Mouse (Mus musculus) forelimb bud, embryonic 11.5 days (tissue): ENCODE results near the gene Rgs3.
A peak's percentile ranks its signal among the peaks of the same experiment; 100 is the strongest.

ENCODE experiments used
- DNase-seq: peaks from one replicate; pipeline ENCODE4 v3.0.0-alpha.2; 2012; ENCODE audit warnings: low read depth, low spot score

The Rgs3 gene

DNA sequence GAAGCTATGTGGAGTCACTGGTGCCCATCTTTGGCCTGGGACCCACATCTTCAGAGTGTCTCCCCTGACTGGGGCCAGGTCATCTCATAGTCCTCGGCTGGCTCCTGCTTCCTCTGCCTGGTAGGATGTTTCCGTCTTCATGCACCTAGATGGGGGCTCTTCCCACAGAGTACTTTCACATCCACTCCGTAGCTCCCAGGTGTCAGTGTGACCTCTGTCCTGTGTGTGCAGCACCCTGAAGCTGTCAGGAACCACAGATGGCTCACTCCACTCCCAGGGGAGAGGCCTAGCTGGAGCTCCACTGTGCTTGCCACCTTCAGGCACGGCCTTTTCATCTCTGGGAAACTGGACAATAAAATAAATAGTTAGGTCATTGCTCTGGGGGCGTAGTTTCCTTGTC is 128.5 kb downstream of the Rgs3 start:
- DNase-seq = no peak

DNA sequence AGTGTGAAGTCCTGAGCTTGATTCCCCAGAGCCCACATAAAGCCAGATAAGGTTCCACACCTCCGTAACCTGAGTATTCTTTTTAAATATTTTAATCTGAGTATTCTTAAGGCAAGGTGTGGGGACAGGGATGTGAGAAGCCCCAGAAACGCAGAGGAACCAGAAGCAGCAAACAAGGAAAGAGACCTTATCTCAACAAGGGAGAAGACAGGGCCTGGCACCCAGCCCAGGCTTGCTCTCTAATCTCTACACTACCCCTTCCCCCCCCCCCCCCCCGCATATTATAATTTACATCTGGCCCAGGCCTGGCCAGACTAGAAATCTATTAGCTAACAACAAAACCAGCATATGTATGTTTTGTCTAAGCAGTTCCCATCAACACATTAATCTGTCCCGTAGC is 131.3 kb downstream of the Rgs3 start:
- no peak for DNase-seq

- no peak for DNase-seq
These were observed 132.0 kb downstream of the Rgs3 start for GRCm38 (mm10) chr4:62691625-62692024.

GRCm38 (mm10) chr4:62693839-62694238 is 134.2 kb downstream of the Rgs3 start:
- peak; percentile 39 for DNase-seq

DNA sequence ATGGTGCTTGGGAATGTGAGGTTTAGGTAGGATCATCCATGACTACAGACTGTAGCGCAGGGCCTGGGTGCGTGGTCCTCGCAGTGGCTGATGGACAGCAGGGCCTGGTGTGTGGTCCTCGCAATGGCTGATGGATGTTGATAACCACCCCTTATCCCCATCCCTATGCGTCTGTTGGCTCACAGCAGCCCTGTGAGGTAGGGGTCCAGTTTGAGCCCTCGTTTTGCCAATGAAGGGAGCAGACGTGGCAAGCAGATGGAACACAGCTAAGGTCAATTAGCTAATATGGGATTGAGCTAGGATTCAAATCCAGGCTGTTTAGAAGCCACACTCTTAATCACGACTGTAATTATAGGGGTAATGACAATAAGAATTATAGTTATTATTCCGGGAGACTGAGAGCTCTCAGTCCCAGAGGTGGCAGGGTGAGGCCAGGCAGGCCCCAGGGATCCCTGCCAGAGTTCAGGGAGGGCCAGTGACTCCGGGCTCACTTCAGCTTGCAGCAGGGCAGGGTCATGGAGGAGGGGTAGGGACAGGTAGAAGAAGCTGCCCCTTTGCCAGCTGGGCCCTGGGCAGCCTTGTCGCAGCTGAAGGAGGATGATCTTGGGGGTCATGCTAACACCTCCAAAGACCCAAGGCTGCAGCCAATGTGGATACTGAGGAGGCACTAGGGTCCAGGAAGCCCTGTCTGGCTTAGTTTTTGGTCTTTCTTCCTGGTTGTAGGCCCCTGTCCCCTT is 135.2 kb downstream of the Rgs3 start:
- no peak for DNase-seq

DNA sequence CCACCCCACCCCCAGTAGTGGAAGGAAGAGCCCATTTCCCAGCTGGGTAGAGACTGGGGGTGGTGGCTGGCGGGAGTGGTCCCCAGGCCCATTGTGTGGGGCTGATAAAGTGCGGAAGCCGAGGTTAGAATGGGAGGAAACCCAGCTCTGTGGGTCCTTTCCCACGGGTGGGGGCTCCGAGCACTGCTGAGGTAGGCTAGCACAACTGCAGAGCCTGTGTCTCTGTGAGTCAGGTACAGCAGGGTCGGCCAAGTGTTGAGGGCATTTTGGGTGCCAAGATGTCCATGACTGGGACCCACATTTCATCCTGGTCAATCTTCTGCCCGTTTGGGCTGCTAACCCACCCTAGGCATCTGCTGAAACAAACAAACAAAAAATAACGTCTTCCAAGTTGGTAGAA is 135.9 kb downstream of the Rgs3 start:
- DNase-seq = no peak

DNA sequence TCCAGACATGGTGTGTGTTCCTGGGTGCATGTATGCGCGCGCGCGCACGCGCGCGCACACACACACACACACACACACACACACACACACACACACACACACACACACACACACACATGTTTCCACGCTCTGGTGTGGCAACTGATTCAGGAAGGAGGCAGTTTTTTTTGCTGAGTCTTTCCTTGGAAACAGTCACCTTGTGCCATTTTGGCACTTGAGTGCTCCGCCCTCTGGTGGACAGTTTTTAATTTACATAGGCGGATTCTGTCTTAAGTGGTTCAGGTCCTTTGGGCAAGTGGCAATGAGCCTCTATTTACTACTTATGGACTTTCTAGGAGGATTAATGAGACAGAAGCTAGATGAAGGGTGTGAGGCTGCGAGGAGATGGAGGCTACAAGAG is 136.3 kb downstream of the Rgs3 start:
- DNase-seq = peak; percentile 87

DNA sequence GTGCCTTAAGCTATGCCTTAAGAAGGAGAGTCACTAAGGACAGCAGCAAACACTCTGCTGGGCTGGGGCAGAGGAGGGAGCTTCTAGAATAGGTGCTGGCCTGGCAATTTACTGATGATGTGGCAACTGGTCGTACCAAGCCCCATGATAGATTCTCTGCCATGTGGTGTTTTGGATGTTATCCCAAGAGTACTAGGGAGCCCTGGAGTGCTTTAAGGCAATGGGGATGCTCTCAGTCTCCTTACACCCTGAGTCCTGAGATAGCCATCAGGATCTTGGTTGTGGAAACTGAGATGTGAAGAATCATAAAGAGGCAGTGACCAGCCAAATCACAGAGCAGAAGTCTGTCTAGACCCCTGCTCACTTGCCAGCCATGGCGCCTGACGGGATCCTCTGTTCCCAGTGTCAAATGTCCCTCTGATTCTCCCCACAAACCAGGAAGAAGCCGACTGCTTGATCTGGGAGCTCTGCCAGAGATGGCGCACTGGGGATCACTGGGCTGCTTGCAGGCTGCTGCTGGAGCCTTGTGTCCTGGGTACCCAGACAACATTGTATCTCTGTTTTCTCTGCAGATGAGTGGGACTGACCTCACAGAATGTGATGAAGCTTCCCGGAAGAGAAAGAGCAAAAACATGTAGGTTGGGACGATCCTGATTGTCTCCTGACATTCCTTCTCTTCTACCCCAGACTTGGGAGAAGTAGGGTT is 137.2 kb downstream of the Rgs3 start:
- DNase-seq = no peak

GRCm38 (mm10) chr4:62697469-62697868 is 137.8 kb downstream of the Rgs3 start:
- DNase-seq = peak; percentile 89

- DNase-seq = no peak
These were observed 138.9 kb downstream of the Rgs3 start for GRCm38 (mm10) chr4:62698521-62698920.

DNA sequence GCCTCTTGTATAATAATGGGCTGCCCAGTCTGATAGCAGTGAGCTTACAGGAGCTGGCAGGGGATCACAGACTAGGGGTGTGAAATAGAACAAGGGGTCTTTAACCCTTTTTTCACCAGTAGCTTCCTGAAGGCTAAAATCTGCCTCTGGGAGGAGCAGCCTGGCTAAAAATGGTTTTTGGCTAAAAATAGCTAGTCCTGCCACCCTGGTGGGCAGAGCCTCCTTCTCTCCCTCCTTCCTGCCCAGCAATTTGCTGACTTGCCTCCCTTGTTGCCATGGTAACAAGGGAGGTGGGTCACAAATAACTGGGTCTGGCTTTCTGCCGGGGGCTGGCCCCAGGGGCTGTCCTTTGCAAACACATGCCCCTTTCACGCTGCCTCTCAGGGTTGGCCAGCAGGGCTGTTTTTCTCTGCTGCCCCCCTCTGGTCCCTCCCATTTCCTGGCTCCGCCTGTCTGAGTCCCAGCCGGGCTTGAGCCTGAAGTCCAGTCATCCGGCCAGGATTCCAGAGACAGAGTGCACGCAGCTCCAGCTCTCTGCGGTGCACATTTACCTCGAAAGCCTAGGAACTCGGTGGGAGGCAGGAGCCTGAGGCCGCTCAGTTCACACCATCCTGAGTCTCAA is 139.7 kb downstream of the Rgs3 start:
- peak; percentile 98 for DNase-seq

- no peak for DNase-seq
These were observed 140.8 kb downstream of the Rgs3 start for GRCm38 (mm10) chr4:62700426-62700825.

DNA sequence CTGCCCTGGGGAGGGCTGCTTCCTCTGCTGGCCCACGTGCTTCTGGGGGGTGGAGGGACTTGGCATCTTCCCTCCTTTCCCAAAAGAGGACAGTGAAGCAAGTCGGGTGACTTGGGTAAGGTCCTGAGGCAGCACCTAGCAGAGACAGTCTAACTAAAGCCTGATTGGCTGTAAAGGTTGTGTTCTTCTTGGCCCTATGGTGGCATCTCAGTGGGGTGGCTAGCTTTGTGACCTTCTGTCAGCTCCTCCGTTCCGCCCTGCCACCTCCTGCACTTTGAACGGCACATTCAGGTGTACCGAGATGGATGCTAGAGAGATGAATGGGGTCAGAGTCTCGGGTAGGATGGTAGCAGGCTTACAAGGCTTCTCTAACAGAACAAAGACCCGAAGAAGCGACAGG is 143.5 kb downstream of the Rgs3 start:
- DNase-seq = no peak

DNA sequence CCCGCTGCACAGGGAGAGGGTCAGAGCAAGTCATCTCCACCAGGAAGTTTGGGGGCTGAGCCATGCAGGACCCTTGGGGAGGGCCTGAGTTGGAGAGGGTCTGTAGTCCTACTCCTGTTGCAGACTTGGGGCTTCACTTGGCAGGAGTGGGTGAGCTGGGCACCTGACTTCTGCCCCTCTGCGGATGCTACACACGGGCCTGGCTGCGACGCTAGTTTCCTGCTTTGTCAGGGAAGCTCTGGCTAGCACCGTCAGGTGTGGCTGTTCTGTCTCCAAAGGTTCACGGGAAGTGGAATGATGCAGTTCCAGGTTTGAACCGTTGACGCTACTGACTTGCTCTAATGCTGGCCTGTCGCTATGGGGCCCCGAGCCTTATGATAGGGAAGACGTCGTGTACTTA is 144.6 kb downstream of the Rgs3 start:
- DNase-seq = no peak

- DNase-seq = peak; percentile 33
These were observed 145.4 kb downstream of the Rgs3 start for GRCm38 (mm10) chr4:62705013-62705412.

DNA sequence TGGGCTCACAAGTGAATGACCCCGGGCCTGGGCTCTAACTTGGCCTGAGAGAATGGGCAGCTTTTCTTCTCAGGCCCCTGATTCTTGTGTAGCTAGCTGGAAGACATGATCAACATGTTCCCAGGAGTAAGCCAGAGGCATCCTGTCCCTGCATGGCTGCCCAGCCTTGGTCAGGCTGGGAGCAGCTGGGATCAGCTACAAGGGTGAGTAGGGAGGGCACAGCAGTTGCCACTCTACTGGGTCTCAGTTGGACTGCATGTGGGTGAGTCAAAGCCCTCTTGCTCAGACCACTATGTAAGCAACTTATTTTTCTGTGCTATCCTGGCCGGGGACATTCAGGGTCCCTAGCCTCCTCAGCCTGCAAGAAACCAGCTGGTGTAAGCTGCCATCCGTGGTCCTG is 146.1 kb downstream of the Rgs3 start:
- no peak for DNase-seq

DNA sequence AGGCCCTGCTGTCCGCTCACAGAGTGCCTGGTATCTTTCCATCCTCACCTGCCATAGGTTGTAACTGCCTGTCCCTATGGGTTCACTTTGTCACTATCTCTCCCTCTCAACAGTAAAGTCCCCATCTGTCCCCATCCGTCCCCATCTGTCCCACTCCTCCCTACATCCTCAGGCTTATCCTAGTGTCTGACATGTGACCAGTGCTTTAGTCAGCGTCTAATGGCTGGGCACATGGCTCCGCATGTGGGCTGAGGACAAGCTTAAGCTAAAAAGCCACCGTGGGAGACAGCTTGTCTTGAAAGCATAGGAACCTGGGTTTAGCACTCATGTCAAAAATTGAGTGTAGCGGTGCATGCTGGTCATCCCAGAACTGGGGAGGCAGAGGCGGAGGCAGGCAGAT is 148.4 kb downstream of the Rgs3 start:
- no peak for DNase-seq

GRCm38 (mm10) chr4:62708994-62709393 is 149.3 kb downstream of the Rgs3 start:
- DNase-seq = no peak

GRCm38 (mm10) chr4:62709448-62709847 is 149.8 kb downstream of the Rgs3 start:
- no peak for DNase-seq

- DNase-seq = no peak
These were observed 151.5 kb downstream of the Rgs3 start for GRCm38 (mm10) chr4:62711159-62711558.

GRCm38 (mm10) chr4:62711582-62711981 is 151.9 kb downstream of the Rgs3 start:
- DNase-seq = no peak

DNA sequence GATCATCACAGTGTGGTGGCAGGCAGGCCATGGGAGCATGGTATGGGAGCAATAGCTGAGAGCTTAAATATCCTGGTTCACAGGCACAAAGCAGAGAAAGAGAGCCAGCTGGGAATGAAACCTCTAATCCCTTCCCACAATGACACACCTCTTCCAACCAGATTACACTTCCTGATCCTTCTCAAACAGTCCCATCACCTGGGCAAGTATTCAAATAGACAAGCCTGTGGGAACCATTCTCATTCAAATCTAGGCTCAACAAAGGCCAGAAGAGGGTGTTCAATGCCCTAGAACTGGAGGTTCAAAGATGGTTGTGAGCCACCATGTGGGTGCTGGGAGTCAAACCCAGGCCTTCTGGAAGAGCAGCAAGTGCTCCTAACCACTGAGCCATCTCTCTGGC is 161.2 kb downstream of the Rgs3 start:
- DNase-seq = no peak

GRCm38 (mm10) chr4:62722021-62722426 is 162.4 kb downstream of the Rgs3 start:
- no peak for DNase-seq
